Mouse (Mus musculus) T-helper 2 cell (primary cell): ENCODE results near the gene Pcyt2.
"Not testable (repeated sequence)": the region's sequence is repeated elsewhere in the genome, so short reads cannot be mapped to it uniquely, and the experiment has no call there.

ENCODE experiments used
- in situ Hi-C: fragments of 300-600 bp; cut with MboI, MseI; formaldehyde crosslinking; loops from one replicate; pipeline ENCODE4 v1.15.1; 2025; ENCODE audit warnings: high pct_unique_total_duplicates

Pcyt2 gene

GRCm38 (mm10) chr11:120582982-120583293 is 34.8 kb downstream of the Pcyt2 start:
- in situ Hi-C loops, result not testable (repeated sequence)

GRCm38 (mm10) chr11:120582268-120582981 is 35.3 kb downstream of the Pcyt2 start:
- in situ Hi-C loops, result no loop called here

GRCm38 (mm10) chr11:120581490-120582267 is 36.1 kb downstream of the Pcyt2 start, which contains the start of gene Arhgdia:
Gene Arhgdia (minus strand): TSS chr11:120581624.
- in situ Hi-C loops, result no loop called here

GRCm38 (mm10) chr11:120580871-120581331 is 36.8 kb downstream of the Pcyt2 start:
- in situ Hi-C loops, result no loop called here

- in situ Hi-C loops, result no loop called here
These were observed 37.5 kb downstream of the Pcyt2 start for GRCm38 (mm10) chr11:120580190-120580589.

GRCm38 (mm10) chr11:120579316-120580107 is 38.2 kb downstream of the Pcyt2 start:
- in situ Hi-C loops, result no loop called here

GRCm38 (mm10) chr11:120578694-120579243 is 39.0 kb downstream of the Pcyt2 start:
- in situ Hi-C loops, result no loop called here

GRCm38 (mm10) chr11:120578024-120578693 is 39.6 kb downstream of the Pcyt2 start:
- in situ Hi-C loops, result no loop called here

- in situ Hi-C loops, result no loop called here
These were observed 40.3 kb downstream of the Pcyt2 start for GRCm38 (mm10) chr11:120577211-120578023.

- in situ Hi-C loops, result no loop called here
These were observed 41.3 kb downstream of the Pcyt2 start for GRCm38 (mm10) chr11:120576365-120576981.

GRCm38 (mm10) chr11:120575940-120576339 is 41.8 kb downstream of the Pcyt2 start:
- in situ Hi-C loops, result no loop called here

GRCm38 (mm10) chr11:120575046-120575445 is 42.7 kb downstream of the Pcyt2 start:
- in situ Hi-C loops, result no loop called here

GRCm38 (mm10) chr11:120574278-120574600 is 43.5 kb downstream of the Pcyt2 start:
- in situ Hi-C loops, result no loop called here

GRCm38 (mm10) chr11:120573585-120574277 is 44.0 kb downstream of the Pcyt2 start:
- in situ Hi-C loops, result no loop called here

- in situ Hi-C loops, result no loop called here
These were observed 44.8 kb downstream of the Pcyt2 start, which contains the start of gene P4hb for GRCm38 (mm10) chr11:120572752-120573584. Gene P4hb (minus strand): TSS chr11:120573253.

GRCm38 (mm10) chr11:120572417-120572751 is 45.4 kb downstream of the Pcyt2 start:
- in situ Hi-C loops, result no loop called here

- in situ Hi-C loops, result no loop called here
These were observed 45.9 kb downstream of the Pcyt2 start for GRCm38 (mm10) chr11:120571754-120572416.

GRCm38 (mm10) chr11:120571122-120571521 is 46.6 kb downstream of the Pcyt2 start:
- in situ Hi-C loops, result no loop called here
